ENCODE assay signal across 9 mouse cellular contexts in genomic region chr5:130685911-130686658, GRCm38 (mm10).
DNase-seq lines count a peak whose midpoint lies in the region; ATAC-seq lines count a peak whose summit lies in the region.
"Had no signal": no experiment of that assay in that cellular context is flagged by ENCODE, and none has a peak within 500 bp of the region (broad histone marks: within the 10 kb centered on the region; RNA-seq: fewer than 3 reads in every experiment).

No protein-coding gene starts in this region.

- no peak for ATAC-seq in megakaryocyte, adult 5-6 weeks (ENCODE audit: poor library complexity, severe bottlenecking)

- DNase-seq in adrenal gland, adult 2 months: peak; percentile 46
- no peak for DNase-seq in adrenal gland, adult 18-20 months (ENCODE audit: low spot score in 2 of 2)
- DNase-seq in cerebellum, adult 9-10 months: peak; percentile 87
- peak; percentile 26 for DNase-seq in layer of hippocampus, adult 9-10 months (ENCODE audit: low spot score)
- DNase-seq in right cerebral cortex, adult 18-20 months: peak; percentile 84
- DNase-seq in embryo, embryonic 10.5 days (ENCODE audit: low spot score): no peak
- no peak for DNase-seq in gastrocnemius, adult 18-20 months (ENCODE audit: low spot score)
- DNase-seq: gastrocnemius, adult 2 months had no signal

Comparison
In these comparisons a context has a peak if more than half of its experiments do, and no peak if none do; other contexts are left out.
1. DNase-seq: peak in adrenal gland, adult 2 months (single experiment), cerebellum, adult 9-10 months (single experiment), layer of hippocampus, adult 9-10 months (single experiment) and right cerebral cortex, adult 18-20 months (single experiment); none in adrenal gland, adult 18-20 months (0 of 2), embryo, embryonic 10.5 days (single experiment) and gastrocnemius, adult 18-20 months (single experiment).